Mouse (Mus musculus) ES-E14 (cell line): ENCODE measurements at regions not wholly inside any gene's neighbourhood (a gene's known extent, or its start where the extent isn't known, plus 50 kb on each side); places are given as distances from the start of the nearest gene placed in this dataset.

Experiments
- DNase-seq: peaks from one replicate; pipeline ENCODE4 v3.0.0-alpha.2; 2013; ENCODE audit warnings: low read depth, low spot score
- H3K27ac ChIP-seq: 2 replicates; pipeline ENCODE4 v1.5.1; 2012; ENCODE audit warnings: low read depth, mild to moderate bottlenecking, low read length, moderate library complexity, mixed read lengths; ENCODE audit not compliant: poor library complexity, insufficient read depth, severe bottlenecking
- H3K36me3 ChIP-seq: 2 replicates; pipeline ENCODE4 v1.6.1; 2012; ENCODE audit warnings: mild to moderate bottlenecking, low read length, moderate library complexity, mixed read lengths; ENCODE audit not compliant: control insufficient read depth, poor library complexity, insufficient read depth, severe bottlenecking
- H3K4me1 ChIP-seq, 2 experiments: fragments of 150-350 bp in 1 of 2; sonication (generic) in 1 of 2; 2 replicates each; pipeline ENCODE4 v1.6.1; 2012; ENCODE audit warnings: low read length in 2 of 2, mild to moderate bottlenecking in 1 of 2, mixed read lengths in 1 of 2; ENCODE audit not compliant: control insufficient read depth in 2 of 2, insufficient read depth in 2 of 2, poor library complexity in 1 of 2
- H3K4me3 ChIP-seq, 2 experiments: fragments of 150-350 bp in 1 of 2; sonication (generic) in 1 of 2; 2 replicates each; pipeline ENCODE4 v1.5.1; 2012; ENCODE audit warnings: low read length in 2 of 2, low read depth in 1 of 2, mild to moderate bottlenecking in 1 of 2, mixed read lengths in 1 of 2; ENCODE audit not compliant: insufficient read depth in 1 of 2, poor library complexity in 1 of 2, severe bottlenecking in 1 of 2
- H3K9ac ChIP-seq: 2 replicates; pipeline ENCODE4 v1.6.1; 2012; ENCODE audit warnings: low read depth, mild to moderate bottlenecking, low read length, mixed read lengths; ENCODE audit not compliant: poor library complexity, insufficient read depth, severe bottlenecking
- H3K9me3 ChIP-seq: fragments of 150-350 bp; sonication (generic); 2 replicates; pipeline ENCODE4 v1.6.1; 2012; ENCODE audit warnings: low read depth, mild to moderate bottlenecking, low read length; ENCODE audit not compliant: control insufficient read depth, insufficient read depth
- CHD2 ChIP-seq: IDR thresholded peaks from 2 replicates; pipeline ENCODE4 v1.6.1; 2014; ENCODE audit warnings: mild to moderate bottlenecking, low read depth, low read length, inconsistent platforms
- HCFC1 ChIP-seq: IDR thresholded peaks from 2 replicates; pipeline ENCODE4 v1.6.1; 2012; ENCODE audit warnings: low read length, inconsistent platforms, borderline replicate concordance; ENCODE audit not compliant: insufficient read depth
- MAFK ChIP-seq: IDR thresholded peaks from 2 replicates; pipeline ENCODE4 v1.6.1; 2014; ENCODE audit warnings: mild to moderate bottlenecking, low read depth, low read length, inconsistent platforms; ENCODE audit not compliant: insufficient read depth
- ZC3H11A ChIP-seq: IDR thresholded peaks from 2 replicates; pipeline ENCODE4 v1.6.1; 2012; ENCODE audit warnings: low read depth, mild to moderate bottlenecking, inconsistent platforms, low read length, borderline replicate concordance
- ZNF384 ChIP-seq: IDR thresholded peaks from 2 replicates; pipeline ENCODE4 v1.6.1; 2012; ENCODE audit warnings: low read depth, low read length, inconsistent platforms
- in situ Hi-C, 2 experiments: fragments of 600-800 bp; cut with MboI; formaldehyde crosslinking; loops; one replicate each; pipeline ENCODE4 v1.15.1; 2025; ENCODE audit warnings: low sequenced_read_pairs in 2 of 2, inconsistent platforms in 1 of 2; ENCODE audit not compliant: unreplicated experiment in 2 of 2

- Histone ChIP-seq H3K27ac (no peak overlapping the region), H3K9ac (no peak overlapping the region), H3K4me1 (peaks cover 0 to 2% of the 10 kb centered on the region in 2 experiments; a peak in 1 of 4 replicates), H3K36me3 (no peaks in the 10 kb centered on the region), H3K9me3 (no peaks in the 10 kb centered on the region), H3K4me3 (no peak overlapping the region)
- no peak for TF ChIP-seq ZC3H11A
- TF ChIP-seq HCFC1 = no peak
- no peak for TF ChIP-seq ZNF384
- TF ChIP-seq MAFK = no peak
- no peak for TF ChIP-seq CHD2
- in situ Hi-C loops = no loop called here
- no peak for DNase-seq
These were observed 109.5 kb downstream of the Tmem38b start for GRCm38 (mm10) chr4:53935306-53935705.

GRCm38 (mm10) chr4:53948736-53949135 is 122.9 kb downstream of the Tmem38b start:
- peaks cover 2% of the 10 kb centered on the region; the same call in 1 of the 2 replicates for H3K36me3 ChIP-seq
- no peak overlapping the region for H3K4me3 ChIP-seq
- no peak overlapping the region for H3K9ac ChIP-seq
- TF ChIP-seq CHD2 (no peak), ZNF384 (no peak), MAFK (no peak)
- no peaks in the 10 kb centered on the region for H3K9me3 ChIP-seq
- no peak for DNase-seq
- H3K4me1 ChIP-seq = peaks cover 7 to 12% of the 10 kb centered on the region in 2 experiments
- no peak overlapping the region for H3K27ac ChIP-seq
- in situ Hi-C loops = no loop called here

- H3K4me3 ChIP-seq = no peak overlapping the region
- H3K27ac ChIP-seq = no peak overlapping the region
- H3K9me3 ChIP-seq = no peaks in the 10 kb centered on the region
- H3K36me3 ChIP-seq = peaks cover 2% of the 10 kb centered on the region; the same call in 1 of the 2 replicates
- no peak for DNase-seq
- H3K4me1 ChIP-seq = peaks cover 7 to 12% of the 10 kb centered on the region in 2 experiments
- in situ Hi-C loops = no loop called here
- H3K9ac ChIP-seq = no peak overlapping the region
- no peak for TF ChIP-seq ZC3H11A
- TF ChIP-seq MAFK = no peak
- no peak for TF ChIP-seq CHD2
- no peak for TF ChIP-seq ZNF384
- no peak for TF ChIP-seq HCFC1
These were observed 123.3 kb downstream of the Tmem38b start for GRCm38 (mm10) chr4:53949164-53949563.

- in situ Hi-C loops = no loop called here
- no peak overlapping the region for H3K9ac ChIP-seq
- H3K4me3 ChIP-seq = no peak overlapping the region; a peak in 1 of 4 replicates
- H3K27ac ChIP-seq = no peak overlapping the region
- no peaks in the 10 kb centered on the region for H3K9me3 ChIP-seq
- H3K36me3 ChIP-seq = peaks cover 2% of the 10 kb centered on the region; the same call in 1 of the 2 replicates
- DNase-seq = no peak
- TF ChIP-seq ZNF384 (no peak), HCFC1 (no peak), MAFK (no peak), ZC3H11A (no peak), CHD2 (no peak)
- peaks cover 7 to 12% of the 10 kb centered on the region in 2 experiments for H3K4me1 ChIP-seq
These were observed 124.7 kb downstream of the Tmem38b start for GRCm38 (mm10) chr4:53950496-53950895.

GRCm38 (mm10) chr4:53951003-53951733 is 125.3 kb downstream of the Tmem38b start:
- no peak overlapping the region; a peak in 1 of 4 replicates for H3K4me3 ChIP-seq
- no peak for TF ChIP-seq MAFK
- no peak for TF ChIP-seq ZC3H11A
- no peak for TF ChIP-seq HCFC1
- no peak for TF ChIP-seq CHD2
- no peak for TF ChIP-seq ZNF384
- in situ Hi-C loops = no loop called here
- peaks cover 7 to 12% of the 10 kb centered on the region in 2 experiments for H3K4me1 ChIP-seq
- H3K9ac ChIP-seq = no peak overlapping the region
- no peak for DNase-seq
- no peaks in the 10 kb centered on the region for H3K9me3 ChIP-seq
- peaks cover 2% of the 10 kb centered on the region; the same call in 1 of the 2 replicates for H3K36me3 ChIP-seq
- H3K27ac ChIP-seq = no peak overlapping the region; the same call in 1 of the 2 replicates
